Mouse (Mus musculus): ENCODE data around the gene Acsl5.

Gene Acsl5

DNA sequence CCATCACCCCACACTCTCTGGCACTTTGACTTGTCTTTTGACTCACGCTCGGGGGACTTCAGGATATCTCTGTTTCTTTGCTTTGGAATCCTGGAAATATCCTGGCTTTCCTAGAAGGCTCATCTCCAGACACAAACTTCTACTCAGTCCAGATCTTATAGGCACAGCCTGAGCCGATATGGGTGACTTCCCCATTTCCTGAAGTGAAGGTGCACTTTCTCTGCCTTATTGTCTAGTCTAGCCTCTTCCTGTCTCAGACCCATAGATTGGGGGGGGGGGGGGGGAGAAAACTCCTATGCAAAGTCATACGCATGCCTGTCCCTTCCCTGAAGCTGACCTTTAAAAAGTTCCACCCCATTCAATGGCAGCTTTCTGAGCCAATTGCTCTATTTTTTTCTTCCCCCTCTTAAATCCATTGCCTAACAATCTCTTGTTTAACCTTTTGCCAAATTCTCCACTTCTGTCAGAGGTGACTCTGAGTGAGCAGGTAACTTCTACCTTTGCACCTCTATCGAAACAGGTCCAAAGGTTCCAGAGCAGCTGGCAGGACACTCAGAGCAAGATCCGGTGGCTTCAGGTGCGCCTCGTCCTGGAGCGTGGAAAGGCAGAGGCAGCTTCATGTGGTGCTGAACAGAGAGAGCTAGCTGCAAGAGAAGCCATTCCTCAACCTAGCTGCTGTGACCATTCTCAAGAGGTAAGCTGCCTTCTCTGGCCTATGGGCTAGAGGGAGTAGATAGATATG lies at the start of gene Acsl5:
Acsl5 (plus strand) TSS at position 556 of the 742 bp plus-strand sequence.
- no peak for DNase-seq (ENCODE audit: low read depth)

- DNase-seq (ENCODE audit: low read depth) = peak; percentile 78
Measured at GRCm38 (mm10) chr19:55206482-55207138, 45.1 kb upstream of the Acsl5 start.

GRCm38 (mm10) chr19:55207205-55207604 lies 44.5 kb upstream of the Acsl5 start:
- no peak for DNase-seq (ENCODE audit: low read depth)

GRCm38 (mm10) chr19:55207746-55208538 lies 43.8 kb upstream of the Acsl5 start:
- DNase-seq (ENCODE audit: low read depth) = no peak

DNA sequence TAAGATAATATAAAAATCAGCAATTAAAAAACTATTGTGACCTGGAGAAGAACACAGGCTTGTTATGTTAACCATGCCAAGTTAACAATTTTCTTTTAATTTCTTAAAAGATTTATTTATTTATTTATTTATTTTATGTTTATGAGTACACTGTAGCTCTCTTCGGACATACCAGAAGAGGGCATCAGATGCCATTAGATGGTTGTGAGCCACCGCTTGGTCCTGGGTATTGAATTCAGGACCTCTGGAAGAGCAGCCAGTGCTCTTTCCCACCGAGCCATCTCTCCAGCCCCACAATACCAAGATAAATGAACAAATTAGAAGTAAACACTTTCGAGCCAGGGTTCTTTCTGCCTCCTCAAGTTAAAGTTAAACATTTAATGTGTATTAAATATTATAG lies 43.1 kb upstream of the Acsl5 start:
- no peak for DNase-seq (ENCODE audit: low read depth)

- DNase-seq (ENCODE audit: low read depth) = no peak
Measured at GRCm38 (mm10) chr19:55209084-55209483, 42.7 kb upstream of the Acsl5 start.

DNA sequence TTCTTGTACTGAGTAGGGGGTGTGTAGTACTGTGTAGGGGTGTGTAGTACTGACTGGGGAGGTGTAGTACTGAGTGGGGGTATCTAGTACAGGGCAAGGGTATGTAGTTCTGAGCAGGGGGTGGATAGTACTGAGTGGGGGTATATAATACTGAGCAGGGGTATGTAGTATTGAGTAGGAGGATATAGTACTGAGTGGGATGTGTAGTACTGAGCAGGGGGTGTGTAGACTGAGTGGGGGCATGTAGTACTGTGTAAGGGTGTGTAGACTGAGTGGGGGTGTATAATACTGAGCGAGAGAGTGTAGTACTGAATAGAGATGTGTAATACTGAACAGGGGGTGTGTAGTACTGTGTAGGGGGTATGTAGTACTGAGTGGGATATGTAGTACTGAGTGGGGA lies 40.0 kb upstream of the Acsl5 start:
- DNase-seq (ENCODE audit: low read depth) = no peak

- DNase-seq (ENCODE audit: low read depth) = no peak
Measured at GRCm38 (mm10) chr19:55213617-55214340, 38.0 kb upstream of the Acsl5 start.

DNA sequence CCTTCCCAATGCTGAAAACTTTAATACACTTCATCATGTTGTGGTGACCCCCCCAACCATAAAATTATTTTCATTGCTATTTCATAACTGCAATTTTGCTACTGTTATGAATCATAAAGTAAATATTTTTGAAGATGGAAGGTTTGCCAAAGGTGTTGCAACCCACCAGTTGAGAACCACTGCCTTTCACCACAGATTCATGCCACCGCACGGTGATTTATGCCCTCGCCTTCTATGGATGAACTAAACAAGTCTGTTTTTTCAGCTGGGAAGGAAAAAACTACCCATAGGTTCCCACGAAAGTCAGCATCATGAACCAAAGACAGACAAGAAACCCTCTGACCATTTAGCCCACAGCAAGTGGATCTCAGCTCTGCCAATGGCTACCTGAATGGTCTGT lies 34.9 kb upstream of the Acsl5 start:
- no peak for DNase-seq (ENCODE audit: low read depth)

DNA sequence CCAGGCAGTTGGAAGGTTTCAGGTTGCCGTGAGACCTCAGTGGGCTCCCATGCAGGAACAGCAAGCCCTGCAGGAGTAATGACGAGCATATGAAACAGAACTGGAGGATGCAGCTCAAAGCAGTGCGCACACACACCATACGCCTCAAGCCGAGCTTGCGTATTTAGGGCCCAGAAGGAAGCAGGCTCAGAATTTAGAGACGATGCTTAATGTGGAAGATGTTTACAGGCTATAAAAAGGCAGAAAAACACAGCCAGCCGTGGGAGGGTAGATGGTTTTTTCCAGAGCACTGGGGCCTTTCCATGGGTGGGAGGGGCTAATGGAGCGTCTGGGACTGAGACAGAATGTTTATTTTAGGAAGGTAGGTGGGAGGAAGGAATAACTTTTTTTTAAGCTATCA lies 34.4 kb upstream of the Acsl5 start:
- DNase-seq (ENCODE audit: low read depth) = no peak

GRCm38 (mm10) chr19:55218192-55218739 lies 33.5 kb upstream of the Acsl5 start:
- DNase-seq (ENCODE audit: low read depth) = peak; percentile 87

GRCm38 (mm10) chr19:55218741-55219221 lies 33.0 kb upstream of the Acsl5 start:
- no peak for DNase-seq (ENCODE audit: low read depth)

GRCm38 (mm10) chr19:55219359-55219758 lies 32.4 kb upstream of the Acsl5 start:
- no peak for DNase-seq (ENCODE audit: low read depth)

DNA sequence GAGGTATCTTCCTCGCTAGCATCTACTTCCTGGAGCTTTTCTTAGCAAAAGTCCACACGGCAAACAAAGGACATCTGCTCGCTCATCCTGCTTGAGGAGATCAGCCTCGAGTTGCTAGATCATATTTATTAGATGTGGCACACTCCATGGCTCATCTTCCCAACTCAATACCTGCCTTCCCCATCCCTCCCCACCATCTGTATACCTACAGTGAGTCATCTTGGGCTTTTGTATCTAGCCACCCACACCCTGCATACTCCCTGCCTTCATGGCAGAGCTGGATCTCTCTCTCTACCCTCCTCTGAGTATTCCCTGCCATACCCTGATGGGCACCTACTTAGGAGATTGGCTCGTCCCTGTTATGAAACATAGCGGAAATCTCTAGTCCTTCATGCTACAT lies 30.5 kb upstream of the Acsl5 start:
- no peak for DNase-seq (ENCODE audit: low read depth)

- no peak for DNase-seq (ENCODE audit: low read depth)
Measured at GRCm38 (mm10) chr19:55222268-55222667, 29.5 kb upstream of the Acsl5 start.

GRCm38 (mm10) chr19:55226621-55227020 lies 25.1 kb upstream of the Acsl5 start:
- DNase-seq (ENCODE audit: low read depth) = no peak

GRCm38 (mm10) chr19:55227135-55227534 lies 24.6 kb upstream of the Acsl5 start:
- peak; percentile 19 for DNase-seq (ENCODE audit: low read depth)

DNA sequence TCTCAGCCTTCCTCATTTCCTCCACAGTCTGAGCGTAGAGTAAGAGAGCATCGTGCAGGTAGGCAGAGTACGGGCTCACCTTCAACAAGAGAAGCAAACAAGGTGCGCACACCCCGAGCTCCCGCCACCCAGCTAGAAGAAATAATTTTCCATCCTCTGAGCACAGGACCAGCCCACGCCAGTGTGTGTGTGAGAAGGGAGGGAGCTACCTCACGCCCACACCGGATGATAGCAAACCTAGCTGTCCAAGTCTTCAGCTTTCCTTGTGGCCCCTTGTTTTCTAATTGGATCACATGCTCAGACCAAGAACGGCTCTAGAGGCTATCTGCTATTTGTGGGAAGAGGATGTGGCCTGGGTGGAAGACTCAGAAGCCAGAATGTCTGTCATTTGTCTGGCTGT lies 20.7 kb upstream of the Acsl5 start:
- no peak for DNase-seq (ENCODE audit: low read depth)

GRCm38 (mm10) chr19:55232136-55232535 lies 19.6 kb upstream of the Acsl5 start:
- no peak for DNase-seq (ENCODE audit: low read depth)

DNA sequence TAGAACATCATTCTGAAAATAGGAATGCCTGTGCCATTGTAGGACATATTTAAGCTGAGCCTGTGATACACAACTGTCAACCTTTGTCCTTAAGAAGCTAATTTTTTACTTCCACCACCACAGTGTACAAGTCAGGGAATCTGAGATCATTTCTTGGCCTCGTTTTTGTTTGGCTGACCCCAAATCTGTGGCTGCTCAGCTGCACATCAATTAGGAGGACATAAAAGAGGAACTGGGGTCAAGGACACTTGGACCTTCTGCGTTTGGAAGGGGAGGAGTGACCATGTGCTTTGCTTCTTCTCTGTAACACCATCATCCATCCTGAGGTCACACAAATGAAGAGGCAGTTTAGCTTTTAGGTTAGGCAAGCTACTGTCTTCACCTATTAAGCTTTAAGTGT lies 15.7 kb upstream of the Acsl5 start:
- DNase-seq (ENCODE audit: low read depth) = no peak

GRCm38 (mm10) chr19:55236564-55236963 lies 15.2 kb upstream of the Acsl5 start:
- no peak for DNase-seq (ENCODE audit: low read depth)

Measured in induced T-regulatory cell, adult 2 months (primary cell).